Mouse (Mus musculus): Measurements from ENCODE around the gene 1110059E24Rik. TPM values are rescaled to one million over a fixed set of nuclear protein-coding genes. Genes with fewer than 3 reads are reported as not detected.
A peak's percentile ranks its signal among the peaks of the same experiment; 100 is the strongest.
"Not testable (repeated sequence)": the region's sequence is repeated elsewhere in the genome, so short reads cannot be mapped to it uniquely, and the experiment has no call there.

1110059E24Rik gene
- polyA plus RNA-seq, 2 experiments = 35.0 to 55.0 TPM

DNA sequence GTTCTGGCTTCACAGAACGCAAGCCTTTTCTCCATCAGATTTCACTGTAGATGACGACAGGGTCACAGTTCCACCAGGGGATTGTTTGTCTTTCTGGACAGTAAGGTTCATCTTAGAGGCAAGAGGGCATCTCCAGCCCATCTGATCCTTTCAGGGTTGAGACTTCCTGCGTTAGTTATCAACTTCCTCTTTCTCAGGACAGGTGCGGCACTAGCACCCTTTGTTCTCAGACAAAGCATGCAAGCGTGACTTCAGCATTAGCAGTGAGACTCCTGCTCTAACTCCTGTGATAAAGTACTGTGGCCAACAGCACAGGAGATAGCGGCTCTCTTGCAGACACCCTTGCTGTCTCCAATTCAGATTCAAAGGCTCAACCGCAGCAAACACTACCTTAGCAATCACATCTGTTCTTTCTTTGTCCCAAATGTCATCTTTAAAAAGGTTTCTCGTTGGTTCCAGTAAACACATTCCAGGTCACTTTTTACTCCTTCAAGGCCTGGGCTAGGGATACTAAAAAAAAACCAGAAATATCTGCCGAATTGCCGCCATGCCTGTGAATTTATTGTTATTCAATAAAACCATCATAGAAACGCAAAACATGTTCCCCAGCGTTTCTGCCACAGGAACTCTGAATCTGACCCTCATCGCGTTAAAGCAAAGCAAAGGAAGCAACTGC is 22.0 kb downstream of the 1110059E24Rik start:
- Histone ChIP-seq H3K4me1 (ENCODE audit: control insufficient read depth, insufficient read depth, low read length) (no peaks in the 10 kb centered on the region), H3K4me3 (replicated peaks; ENCODE audit: low read length) (no peak overlapping the region), H3K27me3 (ENCODE audit: control insufficient read depth, insufficient read depth, low read length) (no peaks in the 10 kb centered on the region), H3K4me2 (replicated peaks; ENCODE audit: low read depth, low read length, severe bottlenecking) (no peak overlapping the region; the same call in 1 of the 2 replicates), H3K27ac (replicated peaks; ENCODE audit: low read depth, low read length) (no peak overlapping the region), H3K9me3 (ENCODE audit: control insufficient read depth, low read length) (no peaks in the 10 kb centered on the region), H3K9ac (ENCODE audit: low read depth, low read length, severe bottlenecking) (no peak overlapping the region), H3K36me3 (ENCODE audit: control insufficient read depth, insufficient read depth, low read length) (no peaks in the 10 kb centered on the region)
- WGBS = 45% methylated on average over 14 of the region's 14 CpGs
- ATAC-seq (ENCODE audit: low FRiP score, low read depth) = no peak
- no peak for TF ChIP-seq POLR2A (IDR thresholded peaks at IDR 0.05; ENCODE audit: borderline replicate concordance, extremely low read depth, insufficient read depth, insufficient read length)
- DNase-seq (ENCODE audit: low spot score) = no peak

DNA sequence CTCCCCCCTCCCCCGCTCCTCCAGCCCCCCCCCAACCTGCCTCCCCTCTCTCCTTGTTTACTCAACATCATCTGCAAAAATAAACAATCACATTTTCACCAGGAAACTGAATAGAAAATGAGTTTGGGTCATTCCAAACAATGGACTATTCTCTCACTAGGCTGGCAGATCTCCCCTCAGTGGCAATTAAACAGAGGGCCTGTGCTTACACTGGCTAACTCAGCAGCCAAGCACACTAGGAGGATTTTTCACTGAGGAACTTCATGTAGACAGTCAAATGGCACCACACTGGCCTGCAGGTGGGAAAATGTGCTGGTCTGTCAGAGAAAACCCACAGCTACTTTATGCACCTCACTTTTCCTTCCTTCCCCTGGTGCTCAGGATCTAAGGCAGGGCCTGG is 23.3 kb downstream of the 1110059E24Rik start:
- 0 out of 2 replicates have a peak overlapping the region, but pooled peaks have one; percentile 5 for H3K27ac ChIP-seq (replicated peaks; ENCODE audit: low read depth, low read length)
- H3K27me3 ChIP-seq (ENCODE audit: control insufficient read depth, insufficient read depth, low read length) = no peaks in the 10 kb centered on the region
- no peaks in the 10 kb centered on the region for H3K36me3 ChIP-seq (ENCODE audit: control insufficient read depth, insufficient read depth, low read length)
- no peak overlapping the region for H3K9ac ChIP-seq (ENCODE audit: low read depth, low read length, severe bottlenecking)
- no peak for ATAC-seq (ENCODE audit: low FRiP score, low read depth)
- H3K4me2 ChIP-seq (replicated peaks; ENCODE audit: low read depth, low read length, severe bottlenecking) = no peak overlapping the region
- no peak for TF ChIP-seq POLR2A (IDR thresholded peaks at IDR 0.05; ENCODE audit: borderline replicate concordance, extremely low read depth, insufficient read depth, insufficient read length)
- no peaks in the 10 kb centered on the region for H3K9me3 ChIP-seq (ENCODE audit: control insufficient read depth, low read length)
- H3K4me3 ChIP-seq (replicated peaks; ENCODE audit: low read length) = no peak overlapping the region
- no peaks in the 10 kb centered on the region for H3K4me1 ChIP-seq (ENCODE audit: control insufficient read depth, insufficient read depth, low read length)
- DNase-seq (ENCODE audit: low spot score) = no peak
- 94% methylated on average over 1 of the region's 1 CpGs for WGBS

DNA sequence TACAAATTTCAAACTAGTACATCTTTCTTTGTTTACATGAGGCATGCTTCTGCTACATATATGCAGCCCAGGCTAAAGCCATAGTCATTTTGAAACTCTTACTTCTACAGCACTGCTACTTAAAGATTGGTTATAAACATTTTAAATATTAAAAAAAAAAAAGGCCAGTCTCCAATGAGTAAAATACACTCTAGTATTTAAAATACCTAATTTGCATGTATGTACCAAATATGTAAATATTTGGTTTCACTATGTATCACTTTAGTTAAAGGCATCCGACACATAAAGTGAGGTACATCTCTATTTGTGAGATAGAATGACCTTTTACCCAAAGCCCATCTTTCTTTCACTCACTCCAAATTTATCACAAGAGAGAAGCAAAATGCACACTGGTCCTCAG is 23.7 kb downstream of the 1110059E24Rik start:
- H3K4me2 ChIP-seq (replicated peaks; ENCODE audit: low read depth, low read length, severe bottlenecking) = no peak overlapping the region
- no peak overlapping the region for H3K27ac ChIP-seq (replicated peaks; ENCODE audit: low read depth, low read length)
- no peak for TF ChIP-seq POLR2A (IDR thresholded peaks at IDR 0.05; ENCODE audit: borderline replicate concordance, extremely low read depth, insufficient read depth, insufficient read length)
- H3K4me1 ChIP-seq (ENCODE audit: control insufficient read depth, insufficient read depth, low read length) = no peaks in the 10 kb centered on the region
- H3K9ac ChIP-seq (ENCODE audit: low read depth, low read length, severe bottlenecking) = no peak overlapping the region
- H3K36me3 ChIP-seq (ENCODE audit: control insufficient read depth, insufficient read depth, low read length) = no peaks in the 10 kb centered on the region
- no peak overlapping the region for H3K4me3 ChIP-seq (replicated peaks; ENCODE audit: low read length)
- no peak for DNase-seq (ENCODE audit: low spot score)
- WGBS = 100% methylated on average over 1 of the region's 1 CpGs
- H3K9me3 ChIP-seq (ENCODE audit: control insufficient read depth, low read length) = no peaks in the 10 kb centered on the region
- ATAC-seq (ENCODE audit: low FRiP score, low read depth) = no peak
- H3K27me3 ChIP-seq (ENCODE audit: control insufficient read depth, insufficient read depth, low read length) = no peaks in the 10 kb centered on the region

DNA sequence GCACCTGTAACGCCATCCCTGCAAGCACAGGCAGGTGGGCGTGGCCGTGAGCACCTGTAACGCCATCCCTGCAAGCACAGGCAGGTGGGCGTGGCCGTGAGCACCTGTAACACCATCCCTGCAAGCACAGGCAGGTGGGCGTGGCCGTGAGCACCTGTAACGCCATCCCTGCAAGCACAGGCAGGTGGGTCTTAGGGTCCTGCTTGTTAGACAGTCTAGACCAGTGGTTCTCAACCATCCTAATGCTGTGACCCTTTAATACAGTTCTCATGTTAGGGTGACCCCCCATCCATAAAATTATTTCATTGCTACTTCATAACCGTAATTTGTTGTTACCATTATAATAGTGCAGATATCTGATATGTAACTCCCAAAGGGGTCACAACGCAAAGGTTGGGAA is 24.3 kb downstream of the 1110059E24Rik start:
- not testable (repeated sequence) for ATAC-seq (ENCODE audit: low FRiP score, low read depth); H3K27me3 ChIP-seq (ENCODE audit: control insufficient read depth, insufficient read depth, low read length); H3K36me3 ChIP-seq (ENCODE audit: control insufficient read depth, insufficient read depth, low read length); DNase-seq (ENCODE audit: low spot score); H3K4me2 ChIP-seq (replicated peaks; ENCODE audit: low read depth, low read length, severe bottlenecking); H3K4me1 ChIP-seq (ENCODE audit: control insufficient read depth, insufficient read depth, low read length); H3K27ac ChIP-seq (replicated peaks; ENCODE audit: low read depth, low read length); H3K9me3 ChIP-seq (ENCODE audit: control insufficient read depth, low read length); H3K4me3 ChIP-seq (replicated peaks; ENCODE audit: low read length); H3K9ac ChIP-seq (ENCODE audit: low read depth, low read length, severe bottlenecking)
- 46% methylated on average over 8 of the region's 11 CpGs for WGBS

GRCm38 (mm10) chr19:21626271-21626988 is 26.3 kb downstream of the 1110059E24Rik start:
- Histone ChIP-seq H3K9ac (ENCODE audit: low read depth, low read length, severe bottlenecking) (no peak overlapping the region), H3K36me3 (ENCODE audit: control insufficient read depth, insufficient read depth, low read length) (no peaks in the 10 kb centered on the region), H3K4me1 (ENCODE audit: control insufficient read depth, insufficient read depth, low read length) (no peaks in the 10 kb centered on the region), H3K27ac (replicated peaks; ENCODE audit: low read depth, low read length) (no peak overlapping the region), H3K9me3 (ENCODE audit: control insufficient read depth, low read length) (no peaks in the 10 kb centered on the region), H3K27me3 (ENCODE audit: control insufficient read depth, insufficient read depth, low read length) (no peaks in the 10 kb centered on the region), H3K4me2 (replicated peaks; ENCODE audit: low read depth, low read length, severe bottlenecking) (no peak overlapping the region), H3K4me3 (replicated peaks; ENCODE audit: low read length) (no peak overlapping the region)
- 88% methylated on average over 6 of the region's 6 CpGs for WGBS
- ATAC-seq (ENCODE audit: low FRiP score, low read depth) (no peak), DNase-seq (ENCODE audit: low spot score) (no peak)
- TF ChIP-seq POLR2A (IDR thresholded peaks at IDR 0.05; ENCODE audit: borderline replicate concordance, extremely low read depth, insufficient read depth, insufficient read length) = no peak

Measured in limb, embryonic 14.5 days (tissue).